Mouse (Mus musculus): Measurements from ENCODE around the gene R3hdm2.

R3hdm2 gene

DNA sequence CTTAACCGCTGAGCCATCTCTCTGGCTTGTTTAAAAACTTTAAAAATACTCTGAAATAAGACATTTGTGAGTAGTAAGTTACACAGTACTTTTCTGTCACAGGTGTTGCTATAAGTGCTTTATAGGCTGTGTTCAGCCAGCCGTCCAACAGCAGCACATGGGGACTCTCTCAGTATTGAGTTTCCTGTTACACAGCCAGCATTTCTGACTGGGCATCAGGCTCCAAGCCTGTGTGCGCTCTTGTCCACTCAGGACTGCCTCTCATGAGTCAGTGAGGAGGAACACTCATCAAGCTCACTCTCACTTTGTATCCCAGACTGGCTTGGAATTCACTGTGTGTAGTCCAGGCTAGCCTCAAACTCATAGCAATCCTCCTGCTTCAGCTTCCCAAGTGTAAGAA, 116.0 kb downstream of the R3hdm2 start:
- no peak for DNase-seq

DNA sequence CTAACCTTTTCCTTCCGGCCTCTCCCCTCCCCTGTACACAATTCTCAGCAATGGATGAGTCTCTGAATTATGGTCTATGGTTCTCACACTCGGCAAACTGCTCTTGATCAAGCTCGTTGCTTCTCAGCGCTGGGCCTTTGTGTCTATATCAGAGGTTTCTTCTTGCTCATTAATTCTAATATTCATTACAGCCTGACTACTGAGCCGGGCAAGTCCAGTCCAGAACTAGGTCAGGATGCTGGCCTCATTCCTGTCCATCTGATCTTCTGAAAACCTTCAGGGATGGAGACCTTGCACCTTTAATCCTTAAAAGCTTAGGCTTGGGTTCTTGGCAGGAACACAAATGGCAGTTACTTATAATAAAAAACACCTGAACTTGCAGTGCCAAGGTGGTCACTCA, 119.4 kb downstream of the R3hdm2 start:
- no peak for DNase-seq

DNA sequence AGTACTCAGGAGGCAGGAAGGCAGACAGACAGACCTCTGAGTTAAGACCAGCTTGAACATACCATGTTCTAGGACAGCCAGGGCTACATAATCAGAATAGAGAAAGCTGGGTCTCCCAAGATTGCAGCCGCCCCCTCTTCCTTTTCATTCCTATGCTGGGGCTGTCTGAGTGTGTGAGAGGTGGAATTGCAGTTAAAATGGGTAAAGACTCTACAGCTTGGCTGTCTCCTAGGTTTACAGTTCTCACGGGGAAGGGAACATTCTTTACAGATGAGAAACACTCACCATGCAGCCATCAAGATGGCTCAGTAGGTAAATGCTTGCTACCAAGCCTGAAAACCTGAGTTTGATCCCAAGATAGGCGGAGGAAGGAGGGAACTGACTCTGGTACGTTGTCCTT, 119.9 kb downstream of the R3hdm2 start:
- no peak for DNase-seq

GRCm38 (mm10) chr10:127500894-127501893, 121.1 kb downstream of the R3hdm2 start, which contains the start of gene Stac3:
Gene Stac3, plus strand, starts transcription at chr10:127501686.
- no peak for DNase-seq

DNA sequence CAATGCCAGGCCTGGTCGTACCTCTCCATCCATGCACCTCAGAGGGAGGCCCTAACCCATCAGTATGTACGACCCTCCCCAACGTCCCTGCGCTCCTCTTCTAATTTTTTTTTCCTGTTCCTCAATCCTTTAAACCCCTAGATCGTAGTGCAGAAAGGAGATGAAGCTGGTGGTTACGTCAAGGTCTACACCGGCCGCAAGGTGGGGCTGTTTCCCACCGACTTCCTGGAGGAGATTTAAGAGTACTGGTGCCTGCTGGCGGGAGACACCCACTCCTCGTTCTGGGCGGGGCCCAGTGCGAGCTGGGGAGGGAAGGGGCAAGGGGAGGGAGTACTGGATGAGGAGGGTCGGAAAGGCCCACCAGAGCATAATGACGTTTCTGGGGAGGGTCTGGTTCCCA, 128.1 kb downstream of the R3hdm2 start:
- peak; percentile 89 for DNase-seq

DNA sequence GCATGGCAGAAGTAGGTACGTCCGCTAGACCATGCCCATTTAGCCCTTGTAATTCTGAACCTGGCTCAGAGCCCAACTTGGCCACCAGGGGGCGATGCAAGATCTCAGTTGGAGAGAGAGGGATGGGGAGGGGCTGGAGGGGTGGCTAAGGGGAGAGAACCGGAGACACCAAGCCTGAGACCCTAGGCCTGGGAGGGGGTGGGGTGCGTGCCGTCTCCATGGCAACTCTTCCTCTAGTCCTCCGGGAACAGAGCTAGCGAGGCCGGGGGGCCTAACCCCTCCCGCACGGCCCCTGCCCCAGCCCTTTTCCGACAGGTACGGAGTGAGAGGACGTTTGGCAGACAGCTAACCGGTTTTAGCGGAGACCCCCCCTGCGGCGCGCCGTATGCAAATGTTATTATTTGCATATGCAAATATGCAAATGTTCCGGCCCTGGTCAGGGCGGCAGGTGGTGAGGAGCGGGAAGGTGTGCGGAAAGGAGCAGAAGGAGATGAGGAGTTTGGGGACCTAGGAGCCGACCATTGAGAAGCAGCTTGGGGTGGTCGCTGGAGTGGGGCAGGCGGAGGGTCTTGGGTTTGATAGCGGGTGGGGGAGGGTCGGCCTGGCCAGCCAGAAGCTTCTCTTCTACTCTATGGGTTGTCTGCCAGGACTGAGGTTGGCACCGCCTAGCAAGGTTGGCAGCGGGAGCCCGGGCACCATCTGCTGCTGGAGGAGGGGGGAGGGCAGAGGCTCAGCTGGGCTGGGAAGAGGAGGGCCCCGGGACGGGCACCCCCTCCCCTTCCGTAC, 129.1 kb downstream of the R3hdm2 start:
- DNase-seq, result peak; percentile 93

GRCm38 (mm10) chr10:127509837-127510701, 129.9 kb downstream of the R3hdm2 start:
- no peak for DNase-seq

GRCm38 (mm10) chr10:127510895-127511617, 130.9 kb downstream of the R3hdm2 start:
- no peak for DNase-seq

- DNase-seq, result peak; percentile 53
Observed at GRCm38 (mm10) chr10:127511634-127512306, 131.6 kb downstream of the R3hdm2 start.

GRCm38 (mm10) chr10:127512307-127512666, 132.2 kb downstream of the R3hdm2 start:
- DNase-seq, result no peak

- DNase-seq, result peak; percentile 96
Observed at GRCm38 (mm10) chr10:127512813-127513212, 132.7 kb downstream of the R3hdm2 start.

- DNase-seq, result no peak
Observed at GRCm38 (mm10) chr10:127513501-127514091, 133.5 kb downstream of the R3hdm2 start.

DNA sequence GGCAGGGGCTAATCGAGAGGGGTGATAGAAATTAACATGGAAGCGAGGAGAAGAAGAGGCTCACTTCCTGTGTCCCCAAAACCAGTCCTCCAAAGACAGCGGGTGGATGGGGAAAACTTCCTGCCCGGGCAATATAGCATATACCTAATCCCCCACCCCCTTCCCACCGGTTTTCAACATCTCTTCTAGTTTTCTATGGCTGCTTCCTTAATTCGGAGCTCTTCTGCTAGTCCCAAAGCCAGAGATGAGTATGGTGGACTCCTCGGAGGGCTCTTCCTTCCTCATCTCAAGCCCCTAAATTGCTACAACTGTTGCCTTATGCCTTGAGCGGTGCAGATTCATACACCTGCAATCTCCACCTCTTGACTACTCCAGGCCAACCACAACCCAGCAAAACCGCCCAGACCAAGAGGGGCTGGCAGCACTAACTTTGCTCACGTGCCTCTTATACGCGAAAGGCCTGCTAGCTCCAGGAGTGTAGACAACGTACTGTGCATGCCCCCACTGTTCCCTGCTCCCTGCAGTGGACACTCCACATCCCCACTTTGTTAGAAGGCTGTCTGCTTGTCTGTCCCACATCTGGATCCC, 134.1 kb downstream of the R3hdm2 start:
- DNase-seq, result no peak

DNA sequence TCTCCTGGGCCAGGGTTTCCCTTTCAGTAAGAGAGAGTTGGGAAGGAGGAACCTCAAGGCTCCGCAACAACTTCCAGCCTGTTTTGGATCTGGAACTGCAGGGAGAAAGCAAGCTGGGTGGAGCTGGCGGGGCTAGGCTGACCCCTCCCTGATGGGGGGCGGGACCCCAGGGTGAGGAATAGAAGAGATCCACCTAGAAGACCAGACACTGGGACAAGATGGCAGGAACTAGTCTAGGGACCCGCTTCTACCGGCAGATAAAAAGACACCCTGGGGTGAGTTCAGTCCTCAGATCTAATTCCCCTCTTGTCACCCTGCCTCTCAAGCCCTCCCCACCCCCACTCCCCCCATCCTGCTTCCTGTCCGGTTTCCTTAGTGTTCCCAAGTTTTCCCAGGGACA, 134.6 kb downstream of the R3hdm2 start, which contains the start of gene Ndufa4l2:
TSS of gene Ndufa4l2 (plus strand) at position 204 of the 400 bp plus-strand sequence.
- peak; percentile 69 for DNase-seq

GRCm38 (mm10) chr10:127515271-127515982, 135.3 kb downstream of the R3hdm2 start:
- DNase-seq, result no peak

- DNase-seq, result no peak
Observed at GRCm38 (mm10) chr10:127515983-127516459, 135.9 kb downstream of the R3hdm2 start.

GRCm38 (mm10) chr10:127516576-127517260, 136.6 kb downstream of the R3hdm2 start:
- DNase-seq, result peak; percentile 82

DNA sequence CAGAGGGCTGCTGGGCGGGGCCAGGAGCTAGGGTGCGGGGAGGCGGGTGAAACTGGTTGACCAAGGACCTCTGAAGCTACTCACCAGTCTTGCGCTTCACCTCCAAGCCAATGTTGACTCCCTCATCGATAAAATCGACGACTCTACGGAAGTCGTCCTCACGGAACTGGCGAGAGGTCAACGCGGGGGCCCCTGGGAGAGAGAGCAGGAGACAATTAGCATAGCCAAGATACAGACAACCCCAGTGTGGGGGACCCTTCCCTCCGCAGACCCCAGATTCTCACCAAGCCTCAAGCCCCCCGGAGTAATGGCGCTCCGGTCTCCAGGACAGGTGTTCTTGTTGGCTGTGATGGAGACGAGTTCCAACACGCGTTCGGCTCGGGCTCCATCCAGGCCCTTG, 137.8 kb downstream of the R3hdm2 start:
- no peak for DNase-seq
